ENCODE assay signal across 8 mouse cellular contexts in genomic region chr9:78176831-78177230, GRCm38 (mm10). TPM values are rescaled to one million over a fixed set of nuclear protein-coding genes. Genes with fewer than 3 reads are reported as not detected.
DNase-seq lines count a peak whose midpoint lies in the region; ATAC-seq and TF ChIP-seq lines count a peak whose summit lies in the region.

No protein-coding gene starts in this region.

- H3K4me3 ChIP-seq in hindbrain, embryonic 10.5 days, result peak overlapping the region; percentile 73
- H3K4me3 ChIP-seq in liver, embryonic 11.5 days (ENCODE audit: low read depth, low read length), result peak overlapping the region; percentile 71
- peak overlapping the region; percentile 66 for H3K4me3 ChIP-seq in midbrain, postnatal 0 days (ENCODE audit: low read depth, low read length)

- 59% methylated on average over 7 of the region's 7 CpGs for WGBS in hindbrain, embryonic 10.5 days
- 38% methylated on average over 7 of the region's 7 CpGs for WGBS in liver, embryonic 11.5 days
- WGBS in midbrain, postnatal 0 days, result 25% methylated on average over 7 of the region's 7 CpGs

- no peaks in the 10 kb centered on the region for H3K27me3 ChIP-seq in hindbrain, embryonic 10.5 days (ENCODE audit: insufficient read depth, poor library complexity, severe bottlenecking)
- H3K27me3 ChIP-seq in liver, embryonic 11.5 days (replicated peaks; ENCODE audit: control insufficient read depth, insufficient read depth, low read length), result no peaks in the 10 kb centered on the region
- H3K27me3 ChIP-seq in midbrain, postnatal 0 days (ENCODE audit: insufficient read depth, low read length), result no peaks in the 10 kb centered on the region

- peak overlapping the region; percentile 97 for H3K27ac ChIP-seq in hindbrain, embryonic 10.5 days
- H3K27ac ChIP-seq in liver, embryonic 11.5 days (ENCODE audit: low read depth, low read length), result peak overlapping the region; percentile 96; the same call in 1 of the 2 replicates
- peak overlapping the region; percentile 99 for H3K27ac ChIP-seq in midbrain, postnatal 0 days (ENCODE audit: low read depth, low read length)

- ATAC-seq in liver, embryonic 11.5 days (replicated peaks; ENCODE audit: low FRiP score), result no peak
- 0 out of 2 replicates have a peak, but pooled peaks have one; percentile 18 for ATAC-seq in midbrain, postnatal 0 days (ENCODE audit: low FRiP score)

- H3K36me3 ChIP-seq in hindbrain, embryonic 10.5 days, result no peaks in the 10 kb centered on the region
- no peaks in the 10 kb centered on the region for H3K36me3 ChIP-seq in liver, embryonic 11.5 days (ENCODE audit: control insufficient read depth, insufficient read depth, low read length)
- no peaks in the 10 kb centered on the region for H3K36me3 ChIP-seq in midbrain, postnatal 0 days (ENCODE audit: insufficient read depth, low read length)

- DNase-seq in right cerebral cortex, postnatal 25 days, result peak; percentile 21
- DNase-seq in right cerebral cortex, postnatal 10 days (ENCODE audit: low spot score in 2 of 2), result no peak
- peak; percentile 22 for DNase-seq in brain, embryonic 18.5 days (ENCODE audit: low read depth, low spot score)
- no peak for DNase-seq in hindbrain, embryonic 10.5 days (ENCODE audit: low spot score)
- no peak for DNase-seq in liver, embryonic 11.5 days (ENCODE audit: low spot score)
- peak; percentile 27 for DNase-seq in midbrain, postnatal 0 days (ENCODE audit: low spot score)
- no peak for DNase-seq in adrenal gland, adult 8-10 months
- no peak for DNase-seq in retina, embryonic 14.5 days (ENCODE audit: low spot score)

- H3K4me1 ChIP-seq in hindbrain, embryonic 10.5 days (replicated peaks), result peaks cover 9% of the 10 kb centered on the region
- peaks cover 10% of the 10 kb centered on the region for H3K4me1 ChIP-seq in liver, embryonic 11.5 days (replicated peaks; ENCODE audit: control insufficient read depth, insufficient read depth, low read length)
- H3K4me1 ChIP-seq in midbrain, postnatal 0 days (ENCODE audit: insufficient read depth, low read length), result no peaks in the 10 kb centered on the region; the same call in 1 of the 2 replicates

- no peaks in the 10 kb centered on the region for H3K9me3 ChIP-seq in hindbrain, embryonic 10.5 days
- H3K9me3 ChIP-seq in liver, embryonic 11.5 days (ENCODE audit: control insufficient read depth, low read length), result no peaks in the 10 kb centered on the region
- no peaks in the 10 kb centered on the region for H3K9me3 ChIP-seq in midbrain, postnatal 0 days (ENCODE audit: low read length)

- no peak for TF ChIP-seq CTCF in midbrain, postnatal 0 days (IDR thresholded peaks at IDR 0.05)

- H3K9ac ChIP-seq in liver, embryonic 11.5 days (ENCODE audit: low read depth, low read length), result peak overlapping the region; percentile 85; the same call in 1 of the 2 replicates
- peak overlapping the region; percentile 85 for H3K9ac ChIP-seq in midbrain, postnatal 0 days (replicated peaks; ENCODE audit: low read length, poor library complexity, severe bottlenecking)

- H3K4me2 ChIP-seq in liver, embryonic 11.5 days, result peak overlapping the region; percentile 86
- H3K4me2 ChIP-seq in midbrain, postnatal 0 days (ENCODE audit: low read depth, low read length, poor library complexity, severe bottlenecking), result peak overlapping the region; percentile 49

RNA-seq across cellular contexts. Expression of gene Gsta4, which starts 5.7 kb away (rescaled TPM):
- 58.1 and 60.9 TPM in 2 replicates for polyA plus RNA-seq in hindbrain, embryonic 10.5 days (2016; fragmentation: Nextera tagmentation; extraction: Ambion mirVana)
- 33.3 and 40.6 TPM in 2 replicates for polyA plus RNA-seq in liver, embryonic 11.5 days (2014; fragmentation: Nextera tagmentation; extraction: Ambion mirVana)
- 12.9 and 17.1 TPM in 2 replicates for total RNA-seq in midbrain, postnatal 0 days (2014; rRNA removed)
- polyA plus RNA-seq in midbrain, postnatal 0 days (2015; fragmentation: Nextera tagmentation; extraction: Ambion mirVana), result 25.1 and 28.2 TPM in 2 replicates
- 10 to 100 TPM; 42.5 to 72.4 (median 57.1) TPM for total RNA-seq in adrenal gland, adult 8-10 months (2022)

RNA-seq across cellular contexts. Expression of gene Gsta1, which starts 53.6 kb away (rescaled TPM):
- not detected in 2 replicates for polyA plus RNA-seq in hindbrain, embryonic 10.5 days (2016; fragmentation: Nextera tagmentation; extraction: Ambion mirVana)
- not detected in 2 replicates for polyA plus RNA-seq in liver, embryonic 11.5 days (2014; fragmentation: Nextera tagmentation; extraction: Ambion mirVana)
- not detected in 2 replicates for total RNA-seq in midbrain, postnatal 0 days (2014; rRNA removed)
- polyA plus RNA-seq in midbrain, postnatal 0 days (2015; fragmentation: Nextera tagmentation; extraction: Ambion mirVana), result not detected in 2 replicates
- 1 to 10 TPM in 1 of 4 experiments, under 1 TPM in 1, not detected in 2; 0.35 to 1.5 TPM for total RNA-seq in adrenal gland, adult 8-10 months (2022)

Comparison
In these comparisons a context has a peak if more than half of its experiments do, and no peak if none do; other contexts are left out.
1. DNase-seq: peak in right cerebral cortex, postnatal 25 days (single experiment), brain, embryonic 18.5 days (single experiment) and midbrain, postnatal 0 days (single experiment); none in right cerebral cortex, postnatal 10 days (0 of 2), hindbrain, embryonic 10.5 days (single experiment), liver, embryonic 11.5 days (single experiment), adrenal gland, adult 8-10 months (single experiment) and retina, embryonic 14.5 days (single experiment).
2. Peak in every context shown above with its lines, with median percentiles within 50 percentile points of each other: H3K27ac ChIP-seq and H3K4me3 ChIP-seq.